Mouse (Mus musculus) 416B (cell line): ENCODE results near the gene Ndufa11.

Source experiments
- DNase-seq: peaks from one replicate; pipeline ENCODE4 v3.0.0; 2011; ENCODE audit warnings: low read depth

Gene Ndufa11

DNA sequence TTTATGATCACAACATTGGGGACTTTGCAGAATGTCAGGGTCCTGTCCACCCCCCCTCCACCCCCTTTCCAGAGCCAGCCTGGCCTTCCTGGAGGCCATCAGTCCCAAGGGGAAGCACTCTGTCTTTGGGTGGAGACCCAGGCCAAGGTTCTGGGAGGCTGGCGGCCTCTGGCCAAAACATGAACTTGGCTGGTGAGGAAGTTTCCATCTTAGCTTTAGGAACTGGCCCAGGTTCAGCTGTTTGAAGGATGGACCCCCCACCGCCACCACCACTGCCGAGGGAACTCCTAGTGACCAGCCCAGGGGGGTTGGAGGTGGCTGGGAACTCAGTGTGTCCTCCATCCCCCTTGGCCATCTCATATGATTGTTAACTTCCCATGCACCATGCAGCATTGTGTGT, 43.5 kb downstream of the Ndufa11 start:
- DNase-seq: no peak

DNA sequence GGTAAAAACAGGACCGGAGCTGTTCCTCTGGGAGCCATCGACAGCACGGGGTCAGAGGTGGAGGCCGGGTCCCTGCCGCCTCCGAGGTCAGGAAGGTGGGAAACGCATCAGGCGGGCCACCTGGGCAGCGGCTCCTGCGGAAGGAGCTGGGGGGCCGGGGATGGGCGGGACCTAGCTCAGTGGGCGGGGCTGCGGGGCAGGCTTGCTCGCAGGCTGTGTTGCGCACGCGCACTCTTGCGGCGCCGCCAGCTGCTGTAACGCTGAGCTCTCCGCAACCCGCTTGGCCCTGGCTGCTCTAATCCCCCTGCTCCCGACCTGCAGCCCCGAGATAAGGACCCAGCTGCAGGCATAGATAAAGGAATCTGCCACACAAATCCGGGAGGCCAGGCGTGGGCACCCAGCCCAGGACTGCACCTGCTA, 44.4 kb downstream of the Ndufa11 start:
- peak; percentile 90 for DNase-seq

DNA sequence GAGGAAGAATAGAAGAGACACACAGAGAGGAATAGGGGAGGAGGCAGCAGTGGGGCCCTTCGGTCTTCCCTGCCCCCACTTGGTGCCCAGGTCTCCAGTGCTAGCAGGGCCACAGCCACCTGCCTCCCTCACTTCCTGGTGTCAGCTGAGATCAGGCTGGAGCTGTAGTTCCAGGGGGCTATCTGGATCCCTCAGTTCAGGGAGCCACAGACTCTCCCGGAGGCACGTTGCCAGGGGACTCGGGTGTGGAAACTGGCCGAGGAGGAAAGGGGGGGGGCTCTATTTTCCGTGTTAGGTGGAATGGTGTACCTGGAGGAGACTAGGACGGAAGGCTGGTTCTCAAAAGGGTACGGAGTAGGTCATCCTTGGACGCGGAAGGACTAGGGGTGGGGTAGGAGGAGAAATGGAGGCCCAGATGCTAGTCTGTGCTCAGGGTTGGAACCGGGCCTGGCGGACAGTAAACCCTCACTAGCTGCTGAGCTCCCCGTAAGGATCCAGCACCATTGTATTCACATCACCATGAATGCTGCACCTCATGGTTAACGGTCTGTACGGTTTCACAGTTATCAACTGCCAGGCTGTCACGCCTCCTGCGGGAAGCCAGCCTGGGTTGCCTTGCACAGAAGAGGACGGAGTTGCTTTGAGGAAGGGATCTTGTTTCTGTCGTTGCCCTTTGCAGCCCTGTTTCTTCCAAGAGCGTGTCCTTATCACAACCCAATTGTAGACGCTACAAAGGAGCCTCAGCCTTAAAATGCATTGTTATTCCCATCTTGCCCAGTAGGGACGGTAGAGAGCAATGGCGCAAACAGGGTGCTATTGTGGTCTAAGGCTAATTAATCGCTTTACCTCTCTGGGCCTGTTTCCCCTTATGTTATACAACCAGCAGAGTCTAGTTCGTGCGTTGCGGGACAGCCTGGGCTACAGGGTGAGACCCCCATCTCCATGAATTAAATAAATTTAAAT, 45.5 kb downstream of the Ndufa11 start:
- DNase-seq: peak; percentile 80

DNA sequence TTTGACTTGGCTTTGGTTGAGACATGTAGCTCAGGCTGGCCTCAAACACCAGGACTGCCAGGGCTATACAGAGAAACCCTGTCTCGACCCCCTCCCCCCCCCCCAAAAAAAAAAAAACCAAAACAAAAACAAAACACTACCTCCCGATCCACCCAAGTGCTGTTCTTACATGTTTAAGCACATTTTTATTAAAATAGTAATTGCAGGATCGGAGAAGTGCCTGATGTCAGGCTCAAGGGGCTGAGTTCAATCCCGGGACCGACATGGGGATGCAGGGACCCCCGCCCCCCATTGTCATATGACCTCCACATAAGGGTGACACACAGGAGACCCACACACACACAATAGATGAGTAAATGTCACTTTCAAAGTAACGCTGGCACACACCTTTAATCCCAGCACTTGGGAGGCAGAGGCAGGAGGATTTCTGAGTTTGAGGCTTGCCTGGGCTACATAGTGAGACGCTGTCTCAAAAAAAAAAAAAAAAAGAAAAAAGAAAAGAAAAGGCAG, 46.2 kb downstream of the Ndufa11 start:
- DNase-seq: no peak

DNA sequence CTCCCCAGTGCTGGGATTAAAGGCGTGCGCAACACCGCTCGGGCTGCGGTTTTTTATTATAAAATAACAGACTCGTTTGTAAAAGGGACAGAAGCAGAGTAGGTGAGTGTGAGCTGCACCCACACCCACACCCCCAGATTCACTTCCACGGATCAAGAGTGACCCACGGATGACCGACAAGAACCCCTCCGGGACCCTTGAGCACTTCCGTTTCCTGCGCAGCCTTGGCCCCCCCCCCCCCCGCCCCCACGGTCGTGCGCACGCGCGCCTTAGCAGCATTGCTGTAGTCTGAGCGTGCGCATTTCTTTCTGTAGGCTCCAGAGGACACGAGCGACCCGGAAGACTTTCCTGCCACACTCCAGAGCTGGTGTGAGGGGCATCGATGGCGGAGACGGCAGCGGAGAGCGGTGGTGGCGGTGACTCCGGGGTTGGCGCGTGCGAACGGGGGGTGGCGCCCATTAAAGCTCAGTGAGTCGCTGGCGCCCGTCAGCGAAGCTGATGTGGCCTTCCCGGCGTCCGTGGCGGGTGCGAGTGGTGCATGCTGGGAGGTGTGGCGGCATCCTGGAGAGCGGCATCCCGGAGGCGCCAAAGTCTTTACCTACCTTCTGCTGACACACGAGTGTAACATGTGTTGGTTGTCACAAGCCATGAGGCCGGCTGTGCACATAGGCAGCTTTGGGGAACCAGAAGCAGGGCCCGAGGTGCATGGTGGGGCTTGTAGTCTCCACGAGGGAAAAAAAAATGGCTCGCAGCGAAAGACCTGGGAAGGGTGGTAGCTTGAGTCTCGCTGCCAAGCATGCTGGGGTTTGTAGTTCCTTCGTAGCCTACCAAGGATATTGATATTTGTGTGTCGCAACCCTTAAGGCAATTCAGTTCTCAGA, 47.1 kb downstream of the Ndufa11 start, which contains the start of gene Dus3l:
Dus3l (plus strand) TSS at position 284 of the 881 bp plus-strand sequence.
- DNase-seq: peak; percentile 96

DNA sequence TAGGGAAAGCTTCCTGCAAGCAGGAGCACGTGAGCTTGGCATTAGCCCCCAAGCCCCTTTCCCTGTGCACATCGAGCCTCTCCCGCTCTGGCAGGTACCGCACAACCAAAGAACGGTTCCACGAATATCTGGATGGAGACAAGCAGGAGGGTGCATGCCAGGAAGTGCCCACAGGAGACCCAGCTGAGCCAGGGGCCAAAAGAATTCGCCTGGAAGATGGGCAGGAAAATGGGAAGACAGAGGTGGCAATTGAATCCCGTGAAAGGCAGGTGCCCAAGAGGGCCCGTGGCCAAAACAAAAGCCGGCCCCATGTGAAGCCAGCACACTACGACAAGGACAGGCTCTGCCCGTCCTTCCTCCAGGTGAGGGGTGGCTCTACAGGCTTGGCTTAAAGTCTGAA, 47.9 kb downstream of the Ndufa11 start:
- DNase-seq: no peak

DNA sequence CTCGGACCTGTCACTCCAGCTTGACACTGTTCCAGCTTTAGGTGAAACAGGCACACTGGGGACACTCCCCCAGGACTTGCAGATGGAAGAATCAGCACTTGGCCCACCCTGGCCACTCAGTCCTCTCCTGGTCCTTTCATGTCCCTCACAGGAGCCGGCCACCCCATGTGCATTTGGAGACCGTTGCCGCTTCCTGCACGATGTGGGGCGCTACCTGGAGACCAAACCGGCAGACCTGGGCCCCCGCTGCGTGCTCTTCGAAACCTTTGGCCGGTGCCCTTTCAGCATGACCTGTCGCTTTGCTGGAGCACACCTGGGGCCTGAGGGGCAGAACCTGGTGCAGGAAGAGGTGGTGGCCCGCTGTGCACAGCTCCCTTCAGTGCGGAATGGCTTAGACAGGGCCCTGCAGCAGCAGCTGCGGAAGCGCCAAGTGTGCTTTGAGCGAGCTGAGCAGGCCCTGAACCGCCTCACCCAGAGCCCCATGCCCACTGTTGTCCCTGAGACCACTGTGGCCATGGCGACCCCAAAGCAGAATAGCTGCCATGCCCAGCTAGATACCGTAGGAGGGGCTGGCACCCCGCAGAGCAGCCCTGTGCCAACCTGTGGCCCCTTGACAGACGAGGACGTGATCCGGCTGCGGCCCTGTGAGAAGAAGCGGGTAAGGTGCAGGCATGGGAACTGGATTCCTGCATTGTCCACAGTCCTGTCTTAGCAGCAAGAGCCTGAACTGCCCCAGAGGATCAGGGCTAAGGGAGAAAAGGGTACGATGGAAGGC, 49.3 kb downstream of the Ndufa11 start:
- DNase-seq: no peak

DNA sequence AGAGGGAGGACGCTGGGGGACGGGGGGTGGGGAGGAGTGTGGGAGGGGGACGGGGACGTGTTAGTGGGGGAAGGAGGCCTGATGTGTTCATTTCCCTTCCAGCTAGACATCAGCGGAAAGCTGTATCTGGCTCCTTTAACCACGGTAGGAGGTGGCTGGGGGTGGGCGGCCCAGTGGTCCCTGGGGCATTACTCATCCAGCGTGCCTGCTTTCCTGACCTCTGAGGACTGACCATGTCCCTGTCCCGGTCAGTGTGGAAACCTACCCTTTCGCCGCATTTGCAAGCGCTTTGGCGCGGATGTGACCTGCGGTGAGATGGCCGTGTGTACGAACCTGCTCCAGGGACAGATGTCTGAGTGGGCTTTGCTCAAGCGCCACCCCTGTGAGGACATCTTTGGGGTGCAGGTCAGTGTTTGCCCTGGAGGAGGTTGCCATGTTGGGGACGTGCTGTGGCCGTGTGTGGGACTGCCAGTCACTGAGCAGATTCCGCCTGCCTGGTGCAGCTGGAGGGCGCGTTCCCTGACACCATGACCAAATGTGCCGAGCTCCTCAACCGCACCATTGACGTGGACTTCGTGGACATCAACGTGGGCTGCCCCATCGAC, 50.1 kb downstream of the Ndufa11 start:
- DNase-seq: no peak

DNA sequence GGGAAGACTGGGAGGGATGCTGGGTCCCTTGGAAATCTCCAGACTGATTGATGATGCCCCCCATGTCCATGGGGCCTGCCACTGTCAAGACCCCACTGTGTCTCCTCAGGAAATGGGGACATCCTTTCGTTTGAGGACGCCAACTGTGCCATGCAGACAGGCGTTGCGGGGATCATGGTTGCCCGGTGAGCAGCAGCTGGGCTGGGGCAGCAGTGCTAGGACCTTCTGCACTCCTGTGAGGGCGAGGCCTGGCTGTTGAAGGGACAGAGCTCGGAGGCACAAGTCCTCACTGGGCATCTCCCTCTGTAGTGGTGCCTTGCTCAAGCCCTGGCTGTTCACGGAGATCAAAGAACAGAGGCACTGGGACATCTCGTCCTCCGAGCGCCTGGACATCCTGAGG, 51.4 kb downstream of the Ndufa11 start:
- DNase-seq: no peak

DNA sequence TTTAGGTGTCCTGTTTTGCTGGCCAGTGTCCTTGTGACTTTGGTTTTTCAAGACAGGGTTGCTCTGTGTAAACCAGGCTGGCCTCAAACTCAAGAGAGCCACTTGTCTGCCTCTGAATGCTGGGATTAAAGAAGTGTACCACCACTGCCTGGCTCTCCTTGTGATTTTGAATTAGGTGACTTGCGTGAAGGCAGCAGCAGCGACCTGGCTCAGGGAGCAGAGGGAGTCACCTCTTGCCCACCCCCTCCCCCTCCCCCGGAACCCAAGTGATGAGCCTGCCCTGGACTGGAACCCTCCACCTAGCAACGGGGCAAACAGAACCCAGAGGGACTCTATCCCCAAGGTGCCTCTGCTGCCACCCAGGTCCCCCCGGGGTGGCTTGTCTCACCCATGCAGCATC, 52.4 kb downstream of the Ndufa11 start, which contains the start of gene Prr22:
Prr22 (plus strand) TSS at position 301 of the 400 bp plus-strand sequence.
- DNase-seq: no peak
